22 mouse cellular contexts compared by ENCODE assay signal in the genomic region with DNA sequence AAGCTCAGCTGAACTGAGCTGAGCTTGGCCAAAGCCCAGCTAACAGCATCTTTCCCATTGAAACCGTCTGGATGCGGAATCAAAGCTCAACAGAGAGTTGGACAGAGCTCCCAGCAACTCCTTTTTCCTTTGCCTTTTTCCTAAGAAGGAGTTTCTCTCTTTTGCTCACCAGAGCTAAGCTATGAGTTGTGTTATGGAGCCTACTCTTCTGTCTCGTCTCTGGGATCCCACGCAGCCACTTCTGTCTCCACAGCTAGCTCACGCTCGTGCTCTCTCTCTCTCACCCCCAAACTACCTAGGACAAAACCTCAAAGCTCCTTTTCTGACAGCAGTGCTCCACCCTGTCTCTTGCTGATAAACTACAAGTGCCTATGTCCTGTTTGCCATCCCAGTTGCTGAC.
"Had no signal": no experiment of that assay in that cellular context is flagged by ENCODE, and none has a peak within 500 bp of the region (broad histone marks: within the 10 kb centered on the region; RNA-seq: fewer than 3 reads in every experiment).

No protein-coding gene starts in this region.

- DNase-seq: kidney, adult 11 months; kidney, adult 8-10 months; kidney, postnatal 10 days; kidney, postnatal 36 days; layer of hippocampus, adult 9-11 months; lung, adult 18-20 months; lung, postnatal 10 days; lung, postnatal 36 days; spleen, adult 18-20 months; thymus, adult 18-20 months; thymus, postnatal 36 days had no signal

- H3K9ac ChIP-seq: intestine, embryonic 15.5 days; kidney, embryonic 15.5 days; liver, embryonic 14.5 days; lung, embryonic 15.5 days; midbrain, embryonic 13.5 days; neural tube, embryonic 12.5 days; neural tube, embryonic 15.5 days; stomach, embryonic 15.5 days had no signal

- H3K27me3 ChIP-seq: intestine, embryonic 15.5 days; kidney, embryonic 15.5 days; lung, embryonic 15.5 days; midbrain, embryonic 13.5 days; neural tube, embryonic 12.5 days; neural tube, embryonic 15.5 days; stomach, embryonic 15.5 days had no signal

- H3K9me3 ChIP-seq: intestine, embryonic 15.5 days; kidney, embryonic 15.5 days; lung, embryonic 15.5 days; midbrain, embryonic 10.5 days; midbrain, embryonic 13.5 days; neural tube, embryonic 12.5 days; neural tube, embryonic 15.5 days; stomach, embryonic 15.5 days had no signal

- H3K4me3 ChIP-seq: intestine, embryonic 15.5 days; kidney, embryonic 15.5 days; lung, embryonic 15.5 days; megakaryocyte, embryonic 14.5 days; midbrain, embryonic 10.5 days; midbrain, embryonic 13.5 days; neural tube, embryonic 12.5 days; neural tube, embryonic 15.5 days; stomach, embryonic 15.5 days had no signal

- H3K4me2 ChIP-seq: intestine, embryonic 15.5 days; kidney, embryonic 15.5 days; liver, embryonic 11.5 days; lung, embryonic 15.5 days; midbrain, embryonic 13.5 days; neural tube, embryonic 12.5 days; neural tube, embryonic 15.5 days; stomach, embryonic 15.5 days had no signal

- H3K27ac ChIP-seq: intestine, embryonic 15.5 days; kidney, embryonic 15.5 days; liver, embryonic 14.5 days; lung, embryonic 15.5 days; midbrain, embryonic 10.5 days; midbrain, embryonic 13.5 days; neural tube, embryonic 12.5 days; neural tube, embryonic 15.5 days; stomach, embryonic 15.5 days had no signal

- ATAC-seq: intestine, embryonic 15.5 days; midbrain, embryonic 13.5 days had no signal

- H3K36me3 ChIP-seq: intestine, embryonic 15.5 days; lung, embryonic 15.5 days; neural tube, embryonic 15.5 days; stomach, embryonic 15.5 days had no signal
